Mouse (Mus musculus) testis, adult 2 months (tissue): ENCODE data around the gene Clrn3. TPM values are rescaled to one million over a fixed set of nuclear protein-coding genes. Genes with fewer than 3 reads are reported as not detected.

Experiments used
- H3K27ac ChIP-seq: fragments of 200-500 bp; 2 replicates; pipeline ENCODE4 v1.5.1; 2012; ENCODE audit warnings: low read depth, low read length; ENCODE audit not compliant: control insufficient read depth, insufficient read depth
- H3K27me3 ChIP-seq: fragments of 200-500 bp; 2 replicates; pipeline ENCODE4 v1.6.1; 2012; ENCODE audit warnings: mild to moderate bottlenecking, low read length, moderate library complexity; ENCODE audit not compliant: control insufficient read depth, insufficient read depth
- H3K36me3 ChIP-seq: fragments of 200-500 bp; 2 replicates; pipeline ENCODE4 v1.6.1; 2012; ENCODE audit warnings: mild to moderate bottlenecking, low read length; ENCODE audit not compliant: control insufficient read depth, insufficient read depth
- H3K4me1 ChIP-seq: fragments of 200-500 bp; 2 replicates; pipeline ENCODE4 v1.6.1; 2012; ENCODE audit warnings: low read length; ENCODE audit not compliant: control insufficient read depth, insufficient read depth
- H3K4me3 ChIP-seq: fragments of 200-500 bp; 2 replicates; pipeline ENCODE4 v1.5.1; 2012; ENCODE audit warnings: low read depth, mild to moderate bottlenecking, low read length, moderate library complexity, mixed read lengths; ENCODE audit not compliant: control insufficient read depth
- CTCF ChIP-seq: fragments of 200-500 bp; IDR thresholded peaks from 2 replicates; pipeline ENCODE4 v1.5.1; 2012; ENCODE audit warnings: low read depth, mild to moderate bottlenecking, inconsistent platforms, low read length, moderate library complexity; ENCODE audit not compliant: control insufficient read depth, insufficient read depth, insufficient replicate concordance
- POLR2A ChIP-seq: fragments of 200-500 bp; IDR thresholded peaks from 2 replicates; pipeline ENCODE4 v1.6.1; 2012; ENCODE audit warnings: low read depth, mild to moderate bottlenecking, inconsistent platforms, low read length, moderate library complexity; ENCODE audit not compliant: control insufficient read depth
- polyA plus RNA-seq: library from polyadenylated mRNA; depleted of rRNA; stranded (reverse); fragments of >200 nt; gene quantifications from 2 replicates; pipeline ENCODE4 v1.2.3, GENCODE M21; 2012

The Clrn3 gene
- polyA plus RNA-seq, 1 experiment = not detected

GRCm38 (mm10) chr7:135486645-135487382 is 41.6 kb downstream of the Clrn3 start:
- Histone ChIP-seq H3K27ac (no peak overlapping the region), H3K4me3 (no peak overlapping the region), H3K27me3 (no peaks in the 10 kb centered on the region), H3K36me3 (no peaks in the 10 kb centered on the region), H3K4me1 (no peaks in the 10 kb centered on the region)
- TF ChIP-seq CTCF (no peak), POLR2A (no peak)

- no peak overlapping the region for H3K4me3 ChIP-seq
- TF ChIP-seq CTCF = no peak
- TF ChIP-seq POLR2A = no peak
- H3K4me1 ChIP-seq = no peaks in the 10 kb centered on the region
- no peaks in the 10 kb centered on the region for H3K36me3 ChIP-seq
- no peak overlapping the region for H3K27ac ChIP-seq
- no peaks in the 10 kb centered on the region for H3K27me3 ChIP-seq
These were observed 42.6 kb downstream of the Clrn3 start for GRCm38 (mm10) chr7:135485796-135486410.

GRCm38 (mm10) chr7:135485116-135485795 is 43.2 kb downstream of the Clrn3 start:
- TF ChIP-seq POLR2A (no peak), CTCF (no peak)
- H3K27me3 ChIP-seq = no peaks in the 10 kb centered on the region
- H3K27ac ChIP-seq = no peak overlapping the region
- H3K36me3 ChIP-seq = no peaks in the 10 kb centered on the region
- H3K4me3 ChIP-seq = no peak overlapping the region
- no peaks in the 10 kb centered on the region for H3K4me1 ChIP-seq

GRCm38 (mm10) chr7:135484341-135484740 is 44.1 kb downstream of the Clrn3 start:
- H3K4me3 ChIP-seq = no peak overlapping the region
- H3K27me3 ChIP-seq = no peaks in the 10 kb centered on the region
- H3K36me3 ChIP-seq = no peaks in the 10 kb centered on the region
- TF ChIP-seq POLR2A (no peak), CTCF (no peak)
- no peaks in the 10 kb centered on the region for H3K4me1 ChIP-seq
- H3K27ac ChIP-seq = no peak overlapping the region

GRCm38 (mm10) chr7:135483751-135484150 is 44.7 kb downstream of the Clrn3 start:
- Histone ChIP-seq H3K4me3 (no peak overlapping the region), H3K4me1 (no peaks in the 10 kb centered on the region), H3K27ac (no peak overlapping the region), H3K27me3 (no peaks in the 10 kb centered on the region), H3K36me3 (no peaks in the 10 kb centered on the region)
- TF ChIP-seq POLR2A = no peak
- no peak for TF ChIP-seq CTCF

GRCm38 (mm10) chr7:135481150-135481549 is 47.3 kb downstream of the Clrn3 start:
- no peaks in the 10 kb centered on the region for H3K36me3 ChIP-seq
- no peak overlapping the region for H3K4me3 ChIP-seq
- H3K27me3 ChIP-seq = no peaks in the 10 kb centered on the region
- H3K27ac ChIP-seq = no peak overlapping the region
- H3K4me1 ChIP-seq = no peaks in the 10 kb centered on the region
- TF ChIP-seq CTCF = no peak
- TF ChIP-seq POLR2A = no peak

- TF ChIP-seq POLR2A = no peak
- TF ChIP-seq CTCF = no peak
- H3K4me3 ChIP-seq = no peak overlapping the region
- no peaks in the 10 kb centered on the region for H3K36me3 ChIP-seq
- H3K27me3 ChIP-seq = no peaks in the 10 kb centered on the region
- H3K4me1 ChIP-seq = no peaks in the 10 kb centered on the region
- no peak overlapping the region for H3K27ac ChIP-seq
These were observed 48.5 kb downstream of the Clrn3 start for GRCm38 (mm10) chr7:135479912-135480311.
